Mouse (Mus musculus): Measurements from ENCODE around the gene Syp. TPM values are rescaled to one million over a fixed set of nuclear protein-coding genes. Genes with fewer than 3 reads are reported as not detected.

Syp gene
- 0.18 and 0.27 TPM in 2 replicates for polyA plus RNA-seq (2012)

DNA sequence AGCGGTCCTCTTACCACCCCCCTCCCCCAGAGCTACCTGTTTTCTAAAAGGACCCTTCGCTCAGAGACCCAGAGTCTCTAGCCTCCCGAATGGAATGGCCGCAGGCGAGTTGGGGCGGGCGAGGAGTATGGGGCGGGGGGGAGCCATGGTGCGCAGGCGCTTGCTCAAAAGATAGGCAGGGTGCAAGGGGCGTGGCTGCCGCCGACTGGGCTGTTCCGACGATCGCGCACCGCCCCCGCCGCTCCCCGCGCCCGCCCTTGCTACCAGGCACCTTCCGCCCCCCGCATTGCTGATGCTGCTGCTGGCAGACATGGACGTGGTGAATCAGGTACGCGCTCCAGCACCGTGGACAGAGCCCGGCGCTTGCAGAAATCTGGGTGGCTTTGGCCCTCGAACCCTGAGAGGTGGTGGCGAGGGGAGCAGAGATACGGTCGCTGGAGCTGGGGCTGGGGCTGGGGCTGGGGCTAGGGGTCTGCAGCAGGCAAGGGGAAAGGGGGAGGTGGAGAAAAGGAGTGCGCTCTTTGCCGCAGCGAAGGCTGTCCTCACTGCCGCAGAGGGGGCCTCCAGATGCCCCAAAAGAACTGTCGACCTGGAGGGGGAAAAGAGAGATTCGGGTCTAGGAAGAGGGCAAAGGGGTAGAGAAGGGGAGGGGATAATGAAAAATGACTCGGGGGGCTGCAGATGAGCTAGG lies at the start of gene Syp:
Gene Syp, plus strand, starts transcription at position 71 of the 691 bp plus-strand sequence.
- TF ChIP-seq GATA1 (IDR thresholded peaks at IDR 0.05; ENCODE audit: low read length), result no peak

DNA sequence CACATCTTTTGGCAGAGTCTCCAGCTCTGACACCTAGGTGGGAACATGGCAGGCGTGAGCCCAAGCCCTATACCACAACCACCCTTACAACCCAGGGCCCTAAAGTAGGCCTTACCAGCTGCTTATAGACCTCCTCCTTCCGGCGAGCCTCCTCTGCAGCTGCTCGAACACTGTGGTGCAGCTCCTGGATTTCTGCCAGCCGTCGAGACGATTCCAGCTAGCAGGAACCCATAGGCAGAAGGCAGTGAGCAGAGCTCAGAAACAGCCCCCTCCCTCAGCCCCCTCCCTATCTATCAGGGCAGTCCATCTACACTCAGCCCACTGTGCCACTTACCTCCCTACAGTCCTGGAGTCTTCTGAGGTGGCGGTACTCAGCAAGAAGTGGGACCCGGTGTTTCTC lies 42.9 kb upstream of the Syp start:
- TF ChIP-seq GATA1 (IDR thresholded peaks at IDR 0.05; ENCODE audit: low read length), result no peak

DNA sequence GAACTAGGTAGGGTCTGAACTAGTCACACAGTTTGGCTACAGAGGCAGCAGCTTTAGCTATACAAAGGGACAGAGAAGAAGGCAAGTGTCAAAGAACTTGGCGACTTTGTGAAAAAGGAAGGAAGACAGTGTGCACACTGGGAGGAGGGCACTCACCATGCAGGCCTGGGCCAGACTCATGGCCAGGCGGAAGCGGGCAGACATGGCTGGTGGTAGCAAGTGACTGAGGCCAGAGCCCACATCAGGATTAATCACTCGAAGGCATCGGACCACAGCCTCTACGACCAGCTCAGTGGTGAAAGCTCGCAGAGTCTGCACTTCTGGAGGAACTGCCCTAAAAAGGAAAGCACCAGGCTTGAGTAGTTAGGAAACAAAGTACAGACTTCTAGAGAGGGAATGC lies 34.3 kb upstream of the Syp start:
- TF ChIP-seq GATA1 (IDR thresholded peaks at IDR 0.05; ENCODE audit: low read length), result no peak

DNA sequence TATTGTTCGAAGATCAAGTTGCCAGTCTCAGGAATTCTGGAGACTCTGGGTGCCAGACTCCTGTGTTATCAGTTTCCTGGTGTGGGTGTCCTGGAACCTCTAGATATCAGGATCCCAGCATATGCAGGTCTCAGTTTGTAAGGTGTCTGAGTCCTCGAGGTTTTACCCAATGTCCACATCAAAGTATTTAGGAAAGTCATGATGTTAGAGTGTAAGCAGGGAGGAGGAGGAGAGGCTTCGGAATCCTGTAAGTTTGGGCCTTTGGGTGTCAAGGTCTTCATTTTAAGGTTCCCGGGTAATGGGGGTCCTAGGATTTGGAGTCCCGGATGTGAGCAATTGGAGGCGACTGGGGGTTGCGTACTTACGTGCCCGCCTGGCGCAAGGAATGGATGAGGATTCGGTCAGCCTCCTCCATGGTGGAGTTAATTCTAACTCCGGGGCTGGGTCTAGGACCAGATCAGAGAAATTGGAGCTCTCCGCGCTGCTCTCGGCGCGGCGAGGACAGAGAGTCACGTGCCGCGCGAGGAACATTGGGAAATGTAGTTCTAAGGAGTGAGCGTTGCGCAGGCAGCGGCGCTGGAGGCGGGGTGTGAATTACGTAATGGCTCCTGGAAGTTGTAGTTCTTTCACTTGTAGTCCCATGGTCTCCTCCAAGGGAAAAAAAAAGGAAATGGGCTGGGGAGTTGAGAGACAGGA lies 33.2 kb upstream of the Syp start, which contains the start of gene Ccdc22:
Gene Ccdc22, minus strand, starts transcription at position 639 of the 696 bp plus-strand sequence.
- no peak for TF ChIP-seq GATA1 (IDR thresholded peaks at IDR 0.05; ENCODE audit: low read length)

DNA sequence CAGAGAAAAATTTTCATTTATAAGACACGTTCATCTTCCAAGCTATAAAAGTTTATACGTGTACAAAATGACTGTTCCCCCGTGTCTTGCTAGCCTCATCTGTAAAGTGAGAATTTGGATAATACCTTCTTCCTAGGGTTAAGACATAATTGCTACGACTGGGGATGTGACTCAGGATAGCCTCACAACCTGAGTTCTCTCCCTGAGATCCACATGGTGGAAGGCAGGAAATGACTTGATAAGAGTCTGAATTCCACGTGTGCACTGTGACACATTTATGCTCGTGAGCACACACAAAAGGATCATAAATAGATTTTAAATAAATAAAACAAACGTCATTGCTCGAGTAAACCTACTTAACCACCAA lies 32.7 kb upstream of the Syp start:
- no peak for TF ChIP-seq GATA1 (IDR thresholded peaks at IDR 0.05; ENCODE audit: low read length)

DNA sequence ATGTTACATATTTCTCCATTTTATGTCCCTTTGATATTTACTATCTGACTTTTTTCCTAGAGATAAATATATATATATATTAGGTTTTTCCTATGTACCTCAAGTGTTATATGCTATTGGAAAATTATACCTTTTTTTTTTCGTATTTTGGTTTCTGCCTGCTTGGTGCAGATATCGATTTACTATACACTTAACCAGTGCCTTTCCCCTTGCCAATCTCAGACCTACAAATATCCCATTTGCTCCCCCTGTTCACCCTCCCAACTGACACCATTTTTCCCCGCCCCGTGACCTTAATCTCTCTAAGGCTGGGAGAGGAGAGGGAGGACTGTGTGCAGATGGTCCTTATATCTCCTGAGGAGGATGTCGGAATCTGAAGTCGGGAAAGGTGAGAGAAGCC lies 31.5 kb upstream of the Syp start, which contains the start of gene Cacna1f:
Gene Cacna1f, plus strand, starts transcription at position 301 of the 400 bp plus-strand sequence.
- TF ChIP-seq GATA1 (IDR thresholded peaks at IDR 0.05; ENCODE audit: low read length), result no peak

DNA sequence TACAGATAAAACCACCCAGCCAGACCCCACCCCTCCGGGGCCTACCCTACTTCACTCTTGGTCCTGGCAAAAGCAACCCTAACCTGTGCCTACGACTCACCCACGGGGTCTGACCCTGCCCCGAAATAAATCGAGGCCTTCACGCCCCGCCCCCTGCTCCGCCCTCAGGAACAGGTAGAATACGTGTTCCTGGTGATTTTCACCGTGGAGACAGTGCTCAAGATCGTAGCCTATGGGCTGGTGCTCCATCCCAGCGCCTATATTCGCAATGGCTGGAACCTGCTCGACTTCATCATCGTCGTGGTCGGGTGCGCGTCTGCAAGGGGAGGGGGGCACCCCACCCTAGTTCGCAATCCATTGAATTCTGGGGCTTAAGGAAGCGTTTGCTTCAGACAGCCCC lies 28.2 kb upstream of the Syp start:
- no peak for TF ChIP-seq GATA1 (IDR thresholded peaks at IDR 0.05; ENCODE audit: low read length)

DNA sequence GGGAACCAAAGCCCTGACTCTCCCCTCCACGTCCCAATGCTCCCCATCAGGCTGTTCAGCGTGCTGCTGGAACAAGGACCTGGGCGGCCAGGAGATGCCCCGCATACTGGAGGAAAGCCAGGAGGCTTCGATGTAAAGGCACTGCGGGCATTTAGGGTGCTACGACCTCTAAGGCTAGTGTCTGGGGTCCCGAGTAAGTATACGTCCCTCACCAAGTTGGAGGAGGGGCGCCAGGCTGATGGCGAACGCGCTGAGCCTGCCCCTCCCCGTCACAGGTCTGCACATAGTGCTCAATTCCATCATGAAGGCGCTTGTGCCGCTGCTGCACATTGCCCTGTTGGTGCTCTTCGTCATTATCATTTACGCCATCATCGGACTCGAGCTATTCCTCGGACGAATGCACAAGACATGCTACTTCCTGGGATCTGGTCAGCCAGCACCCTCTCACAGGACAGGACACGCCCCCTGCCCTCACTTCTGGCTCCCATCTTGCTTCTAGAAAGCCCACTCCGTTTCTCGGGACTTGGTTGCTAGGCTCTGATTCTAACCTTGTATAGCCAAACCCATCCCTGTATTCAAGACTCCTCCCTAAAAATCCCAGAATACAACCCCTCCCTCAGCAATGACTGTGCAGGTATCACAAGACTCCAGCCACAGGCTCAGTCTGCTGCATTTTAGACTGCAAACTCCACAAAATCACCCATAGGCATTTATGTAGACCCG lies 27.6 kb upstream of the Syp start:
- TF ChIP-seq GATA1 (IDR thresholded peaks at IDR 0.05; ENCODE audit: low read length), result no peak

DNA sequence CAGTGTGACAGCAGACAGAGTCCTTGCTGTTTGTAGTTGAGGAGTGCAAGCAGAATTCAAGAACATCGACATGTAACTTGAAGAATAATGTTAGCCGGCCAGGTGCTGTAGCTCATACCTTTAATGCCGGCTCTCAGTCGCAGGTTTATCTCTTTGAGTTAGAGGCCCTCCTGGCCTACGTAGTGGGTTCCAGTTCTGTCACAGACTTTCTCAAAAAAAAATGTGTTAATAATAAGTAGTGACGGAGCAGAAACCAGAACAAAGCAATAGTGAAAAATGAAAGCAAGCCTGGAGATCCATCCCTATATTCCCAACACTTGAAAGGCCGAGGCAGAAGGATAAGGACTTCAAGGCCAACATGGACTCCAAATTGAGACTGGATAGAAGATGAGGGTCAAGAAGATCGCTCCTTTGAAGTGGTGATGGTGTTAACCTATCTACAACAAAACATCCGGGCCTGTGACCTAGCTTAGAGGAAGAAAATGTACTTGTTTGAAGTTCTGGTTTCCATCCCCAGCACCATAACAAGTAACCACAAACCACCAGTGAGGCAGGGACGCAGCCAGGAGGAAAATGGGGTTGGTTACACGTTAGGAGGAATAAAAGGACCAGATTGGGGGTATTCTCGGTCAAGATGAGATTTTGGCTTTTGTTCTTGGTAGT lies 20.3 kb upstream of the Syp start:
- TF ChIP-seq GATA1 (IDR thresholded peaks at IDR 0.05; ENCODE audit: low read length), result no peak

DNA sequence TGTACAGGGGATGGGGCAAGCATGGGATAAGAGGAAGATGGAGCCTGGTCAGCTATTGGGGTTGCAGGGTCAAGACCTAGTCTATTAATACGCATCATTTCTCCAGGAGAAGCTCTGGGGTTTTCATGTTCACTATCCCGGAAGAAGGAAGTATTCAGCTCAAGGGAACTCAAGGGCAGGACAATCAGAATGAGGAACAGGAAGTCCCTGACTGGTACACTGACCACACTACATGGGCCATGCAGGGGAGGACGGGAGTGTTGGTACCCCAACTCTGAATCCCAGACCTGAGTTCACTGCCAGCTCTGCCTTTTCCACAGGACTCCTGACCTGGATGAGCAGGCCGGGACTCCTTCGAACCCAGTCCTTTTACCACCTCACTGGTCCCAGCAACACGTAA lies 5.7 kb upstream of the Syp start:
- TF ChIP-seq GATA1 (IDR thresholded peaks at IDR 0.05; ENCODE audit: low read length), result no peak

DNA sequence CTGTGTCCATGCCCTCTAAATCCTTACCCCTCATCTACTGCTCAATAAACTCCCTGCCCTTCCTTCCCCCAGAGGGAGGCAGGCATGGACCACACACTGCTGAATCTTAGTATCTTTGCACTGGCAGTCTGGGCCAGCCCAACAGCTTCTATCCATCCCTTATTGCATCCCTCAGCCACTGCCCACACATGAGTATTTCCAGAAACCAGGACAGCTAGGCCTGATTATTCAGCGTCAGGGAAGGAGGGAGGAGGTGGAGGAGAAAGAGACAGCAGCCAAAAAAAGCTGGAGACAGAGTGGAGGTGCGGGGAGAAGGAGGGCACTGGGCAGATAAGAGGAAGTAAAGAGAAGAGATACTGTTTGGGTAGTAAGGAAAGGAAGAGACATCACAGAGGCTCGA lies 3.2 kb upstream of the Syp start:
- no peak for TF ChIP-seq GATA1 (IDR thresholded peaks at IDR 0.05; ENCODE audit: low read length)

DNA sequence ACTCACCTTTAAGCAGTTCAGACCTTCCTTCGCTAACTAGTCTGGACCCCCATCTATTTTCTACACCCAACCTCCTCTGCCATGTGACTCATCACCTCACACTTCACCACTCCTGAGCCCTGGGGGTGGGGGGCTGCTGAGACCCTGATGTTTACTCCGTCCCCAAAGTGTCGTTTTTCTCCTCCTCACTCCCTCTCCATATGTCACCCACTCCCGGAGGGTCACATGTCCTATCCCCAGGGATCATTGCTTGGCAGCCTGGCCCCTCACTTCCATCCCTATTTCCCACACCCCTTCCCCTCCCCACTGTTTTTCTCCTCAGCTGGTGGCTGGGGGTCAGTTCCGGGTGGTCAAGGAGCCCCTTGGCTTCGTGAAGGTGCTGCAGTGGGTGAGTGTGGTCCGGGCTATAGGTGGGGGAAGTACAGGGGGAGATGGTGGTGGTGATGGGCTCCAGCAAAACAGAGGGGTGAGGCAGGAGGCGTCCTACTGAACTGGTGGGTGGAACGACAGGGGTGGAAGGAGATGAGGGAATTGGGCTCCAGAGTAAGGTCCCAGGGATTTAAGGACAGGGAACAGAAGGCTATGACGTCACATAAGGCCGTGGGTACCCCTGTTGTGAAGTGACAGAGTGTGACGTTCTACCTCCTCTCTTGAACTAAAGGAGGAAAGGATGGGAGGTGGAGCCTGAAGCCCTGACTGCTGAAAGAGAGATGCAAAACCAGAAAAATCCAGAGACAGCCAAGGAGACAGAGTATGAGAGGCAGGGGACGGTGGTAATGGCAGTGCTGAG lies 1.5 kb downstream of the Syp start:
- no peak for TF ChIP-seq GATA1 (IDR thresholded peaks at IDR 0.05; ENCODE audit: low read length)

DNA sequence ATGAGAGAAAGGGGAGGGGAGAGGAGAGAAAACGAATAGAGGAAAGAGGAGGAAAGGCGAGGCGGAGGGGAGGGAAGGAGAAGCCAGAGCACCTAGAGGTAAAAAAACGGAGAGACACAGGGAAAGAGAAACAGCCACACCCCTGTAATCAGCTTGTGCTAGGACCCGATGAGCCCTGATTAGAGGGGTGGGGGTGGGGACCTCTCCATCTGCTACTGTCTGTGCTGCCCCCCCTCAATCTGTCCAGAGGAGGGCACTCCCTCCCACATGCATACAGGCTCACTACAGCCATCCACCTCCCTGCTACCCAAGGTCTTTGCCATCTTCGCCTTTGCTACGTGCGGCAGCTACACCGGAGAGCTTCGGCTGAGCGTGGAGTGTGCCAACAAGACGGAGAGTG lies 2.5 kb downstream of the Syp start:
- TF ChIP-seq GATA1 (IDR thresholded peaks at IDR 0.05; ENCODE audit: low read length), result no peak

DNA sequence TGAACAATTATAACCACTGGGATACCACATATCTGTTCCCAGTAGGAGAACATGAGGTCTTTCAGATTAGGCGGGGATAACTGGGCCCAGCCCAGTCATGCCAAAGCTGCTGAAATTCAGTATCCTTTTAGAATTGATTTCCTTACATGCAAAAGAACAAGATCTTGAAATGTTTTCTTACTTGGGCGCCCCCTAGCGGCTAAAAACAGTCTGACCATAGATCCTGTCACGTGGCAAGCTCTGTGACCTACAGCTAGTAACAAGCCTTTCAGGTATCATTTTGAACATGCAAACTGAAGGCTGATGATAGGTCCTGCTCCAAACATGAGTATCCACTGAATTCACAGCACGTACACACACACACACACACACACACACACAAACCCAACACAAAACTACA lies 7.1 kb downstream of the Syp start:
- no peak for TF ChIP-seq GATA1 (IDR thresholded peaks at IDR 0.05; ENCODE audit: low read length)

DNA sequence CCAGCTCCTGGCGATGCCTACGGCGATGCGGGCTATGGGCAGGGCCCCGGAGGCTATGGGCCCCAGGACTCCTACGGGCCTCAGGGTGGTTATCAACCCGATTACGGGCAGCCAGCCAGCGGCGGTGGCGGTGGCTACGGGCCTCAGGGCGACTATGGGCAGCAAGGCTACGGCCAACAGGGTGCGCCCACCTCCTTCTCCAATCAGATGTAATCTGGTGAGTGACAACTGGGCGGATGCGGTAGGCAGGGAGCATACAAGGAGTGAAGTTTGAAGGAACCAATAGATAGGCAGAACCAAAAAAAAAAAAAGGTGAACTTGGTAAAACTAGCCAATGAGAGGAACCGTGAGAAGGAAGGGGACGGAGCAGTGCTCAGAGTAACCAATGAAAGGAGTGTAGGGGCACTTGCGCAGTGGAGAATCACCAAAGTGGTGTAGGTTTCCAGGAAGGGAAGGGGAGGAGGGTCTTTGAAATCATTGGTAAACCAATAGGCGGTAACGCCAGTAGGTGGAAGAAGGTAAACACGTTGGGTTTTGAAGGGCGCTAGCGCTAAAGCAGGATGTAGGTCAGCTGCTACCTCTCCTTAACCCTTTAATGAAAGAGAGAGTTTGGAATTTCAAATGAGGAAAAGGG lies 10.5 kb downstream of the Syp start:
- TF ChIP-seq GATA1 (IDR thresholded peaks at IDR 0.05; ENCODE audit: low read length), result no peak

Data from G1E-ER4 (cell line).